In genomic region chr7:129958379-129958778, GRCm38 (mm10) we compare ENCODE assay signal across 24 mouse cellular contexts.
"Had no signal": no experiment of that assay in that cellular context is flagged by ENCODE, and none has a peak within 500 bp of the region (broad histone marks: within the 10 kb centered on the region; RNA-seq: fewer than 3 reads in every experiment).

No protein-coding gene starts in this region.

- H3K27ac ChIP-seq: gastrocnemius, adult 2 months; heart, adult 2 months; heart, embryonic 13.5 days; heart, embryonic 15.5 days; hindbrain, embryonic 13.5 days; hindbrain, embryonic 15.5 days; hindbrain, postnatal 0 days; limb, embryonic 13.5 days; limb, embryonic 15.5 days; liver, embryonic 13.5 days; liver, embryonic 15.5 days had no signal

- H3K9ac ChIP-seq: heart, embryonic 13.5 days; heart, embryonic 15.5 days; hindbrain, embryonic 13.5 days; hindbrain, embryonic 15.5 days; limb, embryonic 13.5 days; limb, embryonic 15.5 days; liver, embryonic 13.5 days; liver, embryonic 15.5 days had no signal

- H3K36me3 ChIP-seq: heart, embryonic 13.5 days; heart, embryonic 15.5 days; hindbrain, embryonic 13.5 days; hindbrain, embryonic 15.5 days; limb, embryonic 13.5 days; limb, embryonic 15.5 days; liver, embryonic 13.5 days; liver, embryonic 15.5 days had no signal

- H3K9me3 ChIP-seq: heart, embryonic 13.5 days; heart, embryonic 15.5 days; hindbrain, embryonic 13.5 days; hindbrain, embryonic 15.5 days; limb, embryonic 13.5 days; limb, embryonic 15.5 days; liver, embryonic 13.5 days; liver, embryonic 15.5 days had no signal

- DNase-seq: gastrocnemius, adult 2 months; gastrocnemius, postnatal 10 days; gastrocnemius, postnatal 25 days; heart, adult 11 months; heart, adult 2 months; heart, postnatal 14 days; heart, postnatal 36 days; kidney, adult 11 months; kidney, postnatal 10 days; layer of hippocampus, adult 9-11 months; layer of hippocampus, postnatal 36 days; left cerebral cortex, postnatal 4 days; liver, embryonic 13.5 days; lung, adult 18-20 months had no signal

- H3K4me2 ChIP-seq: heart, embryonic 11.5 days; heart, embryonic 13.5 days; heart, embryonic 15.5 days; hindbrain, embryonic 13.5 days; hindbrain, embryonic 15.5 days; limb, embryonic 13.5 days; limb, embryonic 15.5 days; liver, embryonic 13.5 days; liver, embryonic 15.5 days had no signal

- H3K4me3 ChIP-seq: gastrocnemius, adult 2 months; heart, adult 2 months; heart, embryonic 13.5 days; heart, embryonic 15.5 days; hindbrain, embryonic 13.5 days; hindbrain, embryonic 15.5 days; limb, embryonic 13.5 days; limb, embryonic 15.5 days; liver, embryonic 13.5 days; liver, embryonic 15.5 days had no signal

- ATAC-seq: hindbrain, postnatal 0 days; intestine, embryonic 16.5 days had no signal

- H3K4me1 ChIP-seq: heart, embryonic 15.5 days; liver, embryonic 13.5 days; liver, embryonic 15.5 days had no signal

- H3K27me3 ChIP-seq: heart, embryonic 13.5 days; heart, embryonic 15.5 days; hindbrain, embryonic 13.5 days; hindbrain, embryonic 15.5 days; limb, embryonic 15.5 days; liver, embryonic 13.5 days; liver, embryonic 15.5 days had no signal
